Mouse (Mus musculus) Muller cell, postnatal 12 days (primary cell): Measurements from ENCODE around the gene Gm43738.
A peak's percentile ranks its signal among the peaks of the same experiment; 100 is the strongest.

Source experiments
- DNase-seq: peaks from one replicate; pipeline ENCODE4 v3.0.0-alpha.2; 2015; ENCODE audit errors: inconsistent ontology term

The Gm43738 gene

DNA sequence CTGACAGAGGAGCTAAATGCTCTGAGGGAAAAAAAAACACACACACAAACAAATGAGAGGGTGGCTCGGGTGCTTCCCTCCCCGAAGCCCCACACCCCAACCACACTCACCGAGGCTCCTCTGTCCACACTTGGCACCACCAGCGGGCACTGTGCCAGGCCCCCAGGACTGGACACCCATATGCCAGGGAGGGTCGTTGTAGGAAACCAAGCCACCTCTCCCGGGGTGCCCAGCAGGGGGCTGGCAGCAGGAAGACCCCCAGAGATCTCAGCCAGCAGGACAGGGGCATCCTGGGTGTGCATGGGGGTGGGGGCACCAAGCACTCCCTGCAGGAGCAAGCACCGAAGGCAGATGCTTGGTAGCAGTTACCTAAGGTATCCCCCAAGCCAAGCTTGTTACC lies at the start of gene Gm43738:
TSS of gene Gm43738 (minus strand) at position 289 of the 400 bp plus-strand sequence.
- no peak for DNase-seq

- no peak for DNase-seq
These were observed 47.7 kb upstream of the Gm43738 start for GRCm38 (mm10) chr3:89148567-89148966.

- no peak for DNase-seq
These were observed 47.0 kb upstream of the Gm43738 start for GRCm38 (mm10) chr3:89147979-89148311.

- DNase-seq, result no peak
These were observed 46.4 kb upstream of the Gm43738 start for GRCm38 (mm10) chr3:89147101-89147978.

DNA sequence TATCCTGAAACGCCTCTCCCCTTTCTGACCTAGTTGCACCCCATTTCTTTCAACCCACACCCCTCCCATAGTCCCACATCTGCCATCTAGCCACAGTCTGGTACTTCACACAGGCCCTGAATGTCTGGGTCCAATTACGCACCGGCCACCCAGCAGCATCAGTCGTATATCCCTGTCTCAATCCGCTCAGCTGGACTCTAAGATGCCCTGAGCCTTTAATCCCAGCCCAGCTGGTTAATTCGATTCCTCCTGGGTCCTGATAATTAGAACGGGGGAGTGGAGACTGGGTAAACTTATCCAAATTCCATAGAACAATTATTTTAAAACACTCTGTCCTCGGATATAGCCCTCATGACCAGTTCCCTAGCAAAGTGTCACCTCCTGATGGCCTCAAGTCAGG lies 44.7 kb upstream of the Gm43738 start:
- DNase-seq, result no peak

DNA sequence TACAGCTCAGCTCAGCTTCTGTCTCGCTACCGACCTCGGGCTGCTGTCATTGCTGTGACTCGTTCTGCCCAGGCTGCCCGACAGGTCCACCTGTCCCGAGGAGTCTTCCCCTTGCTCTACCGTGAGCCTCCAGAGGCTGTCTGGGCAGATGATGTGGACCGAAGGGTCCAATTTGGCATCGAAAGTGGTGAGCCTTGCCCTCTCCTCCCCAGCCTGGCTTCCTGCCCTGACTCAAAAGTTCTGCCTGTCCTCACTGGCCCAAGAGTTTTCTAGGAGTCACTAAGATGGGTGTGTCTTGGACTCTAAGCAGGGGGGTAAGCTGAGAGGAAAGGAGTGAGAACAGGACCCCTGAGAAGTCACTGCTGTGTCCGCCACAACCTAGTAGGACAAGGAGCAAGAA lies 43.9 kb upstream of the Gm43738 start:
- DNase-seq, result no peak

DNA sequence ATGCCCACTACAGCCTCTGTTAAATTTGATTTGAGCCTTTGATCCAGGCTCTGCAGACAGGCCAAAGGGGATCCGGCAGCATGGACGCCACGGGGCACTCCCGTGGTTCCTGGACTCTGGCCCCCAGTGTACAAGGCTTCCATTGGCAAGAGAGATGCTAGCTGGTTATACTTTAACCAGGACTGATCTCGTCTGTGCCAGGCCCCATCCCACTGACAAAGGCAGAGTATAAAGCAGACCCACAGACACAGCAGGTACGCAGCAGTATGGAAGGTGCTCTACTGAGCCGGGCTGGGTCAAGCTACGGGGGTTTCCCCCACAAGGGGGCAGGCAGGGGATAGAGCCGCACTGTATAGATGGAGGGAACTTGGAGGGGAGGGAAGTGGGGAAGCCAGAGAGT lies 35.5 kb upstream of the Gm43738 start:
- no peak for DNase-seq

DNA sequence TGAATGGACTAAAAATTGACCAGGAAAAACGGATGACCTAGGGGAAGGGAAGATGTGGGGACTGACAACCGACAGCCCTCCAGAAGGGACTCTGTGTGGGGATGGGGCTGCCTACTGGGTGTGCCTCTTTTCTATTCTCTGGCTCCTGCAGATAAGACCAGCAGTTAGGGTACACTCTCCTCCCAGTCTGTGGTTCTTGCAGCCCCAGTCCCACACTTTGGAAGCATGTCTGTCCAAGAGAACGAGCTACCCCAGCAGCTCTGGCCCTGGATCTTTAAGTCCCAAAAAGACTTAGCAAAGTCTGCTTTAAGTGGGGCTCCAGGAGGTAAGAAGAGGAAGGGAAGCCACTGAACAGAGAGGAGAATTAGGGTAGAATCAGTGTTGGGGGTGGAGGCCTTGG lies 35.1 kb upstream of the Gm43738 start, which contains the start of gene Pklr:
TSS of gene Pklr (plus strand) at position 185 of the 400 bp plus-strand sequence.
- DNase-seq, result no peak

DNA sequence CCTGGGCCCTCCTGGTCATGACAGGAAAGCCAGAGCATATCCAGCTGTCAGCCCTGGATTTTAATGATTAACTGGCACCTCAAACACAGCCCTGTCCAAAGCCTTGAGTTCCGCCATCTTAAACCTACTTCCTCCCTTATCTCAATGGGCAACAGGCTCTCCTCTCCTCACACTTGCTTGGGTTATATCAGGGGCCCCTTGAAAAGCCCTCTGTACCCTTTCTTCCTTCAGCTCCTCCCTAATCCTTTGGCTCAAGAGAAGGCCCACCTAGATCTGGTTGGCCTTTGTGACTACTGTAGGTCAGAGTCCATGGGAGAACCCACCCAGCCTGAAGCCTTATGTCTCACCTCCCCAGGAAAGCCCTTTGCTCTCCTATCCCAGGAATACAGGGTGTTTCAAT lies 32.9 kb upstream of the Gm43738 start:
- no peak for DNase-seq

DNA sequence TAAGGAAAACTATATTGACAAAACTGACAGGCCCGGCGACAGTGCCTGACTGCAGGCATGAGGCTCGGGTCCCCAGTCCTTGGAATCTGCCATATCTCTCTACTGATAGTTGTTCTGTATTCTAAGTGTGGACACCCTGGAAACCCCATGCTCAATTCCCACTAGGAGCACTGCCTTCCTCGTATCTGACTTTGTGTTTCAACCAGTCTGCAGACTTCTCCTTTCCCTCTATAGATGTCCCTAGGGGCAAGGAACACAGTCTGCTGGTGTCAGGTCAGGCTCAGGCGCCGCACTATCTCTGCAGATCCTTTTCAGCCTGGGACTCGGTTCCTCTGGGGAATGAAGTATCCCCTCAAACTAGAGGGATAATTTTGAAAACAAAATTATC lies 32.2 kb upstream of the Gm43738 start:
- DNase-seq, result no peak

GRCm38 (mm10) chr3:89132285-89133062 lies 31.6 kb upstream of the Gm43738 start:
- peak; percentile 11 for DNase-seq

GRCm38 (mm10) chr3:89131816-89132215 lies 30.9 kb upstream of the Gm43738 start:
- DNase-seq, result no peak

DNA sequence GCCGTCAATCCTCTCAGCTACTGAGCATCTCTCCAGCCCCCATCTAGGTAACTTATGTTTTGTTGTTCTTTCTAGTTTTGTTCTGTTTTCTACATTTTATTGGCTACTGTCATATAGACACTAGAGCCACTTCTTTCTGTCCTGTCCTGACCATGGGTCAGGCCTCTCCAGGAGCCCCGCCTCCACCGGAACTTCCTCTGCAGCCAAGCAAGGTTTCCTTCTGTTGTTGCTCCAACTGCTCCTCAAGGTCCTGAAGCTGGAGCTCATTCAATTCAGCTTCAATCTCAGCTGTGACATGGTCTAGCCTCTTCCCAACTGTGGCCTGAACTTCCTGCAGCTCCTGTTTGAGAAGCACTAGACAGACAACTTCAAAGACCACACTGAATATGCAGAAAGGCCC lies 29.0 kb upstream of the Gm43738 start:
- DNase-seq, result no peak

- no peak for DNase-seq
These were observed 25.1 kb upstream of the Gm43738 start for GRCm38 (mm10) chr3:89125981-89126380.

- no peak for DNase-seq
These were observed 23.3 kb upstream of the Gm43738 start for GRCm38 (mm10) chr3:89124241-89124640.

DNA sequence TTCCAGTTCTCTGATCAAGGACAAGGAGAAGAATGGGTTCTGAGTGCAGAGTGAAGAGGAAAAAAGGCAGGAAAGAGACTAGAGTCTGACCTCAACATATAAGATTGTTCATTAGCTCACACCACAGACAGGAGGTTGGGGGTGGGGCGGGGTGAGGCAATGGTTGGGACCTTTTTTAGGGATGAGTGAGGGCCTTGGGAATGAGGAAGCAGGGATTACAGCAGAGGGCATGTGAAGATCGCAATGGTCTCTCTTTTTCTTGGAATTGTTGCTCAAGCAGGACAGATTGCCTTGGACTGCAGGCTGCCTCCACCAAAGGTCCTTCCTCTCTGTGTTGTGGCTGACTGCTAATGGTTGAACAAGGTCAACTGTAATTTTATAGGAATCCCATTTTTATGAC lies 22.4 kb upstream of the Gm43738 start:
- peak; percentile 62 for DNase-seq

DNA sequence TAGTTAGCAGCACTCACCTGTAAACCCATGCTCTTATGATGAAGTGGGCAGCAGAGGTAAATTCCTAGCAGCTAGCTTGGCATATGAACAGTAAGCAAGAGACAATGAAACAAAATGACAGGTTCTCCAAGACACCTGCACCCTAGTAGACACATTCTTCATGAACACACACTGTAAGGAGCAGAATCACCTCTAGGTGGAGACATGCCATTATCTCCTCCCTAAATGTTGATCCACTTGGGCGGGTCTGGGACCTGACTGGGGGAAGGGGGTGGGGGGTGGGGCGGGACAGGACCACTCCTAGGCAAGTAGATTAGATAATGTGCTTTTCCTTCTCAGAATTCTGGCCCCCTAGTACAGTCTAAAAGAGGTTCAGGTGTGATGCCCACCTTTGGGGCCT lies 14.6 kb upstream of the Gm43738 start:
- DNase-seq, result no peak

- DNase-seq, result no peak
These were observed 12.2 kb upstream of the Gm43738 start for GRCm38 (mm10) chr3:89113058-89113457.

DNA sequence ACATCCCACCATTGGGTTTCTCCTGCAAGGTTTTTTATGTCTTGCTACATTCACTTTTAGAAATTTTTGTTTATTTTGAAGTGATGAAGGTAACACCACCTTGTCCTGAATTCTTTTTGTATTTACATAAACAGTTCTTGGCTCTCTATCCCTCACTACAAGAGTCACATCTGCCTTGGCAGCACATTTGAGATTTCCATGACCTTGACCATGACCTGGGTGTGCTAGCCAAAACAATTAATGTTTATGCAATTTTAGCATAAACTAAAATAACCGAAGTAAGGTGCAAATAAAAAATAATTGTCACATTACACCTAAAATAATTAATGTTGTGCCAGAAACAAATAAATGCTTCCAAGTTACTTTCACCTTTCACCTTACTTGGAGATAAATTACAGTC lies 7.2 kb upstream of the Gm43738 start:
- DNase-seq, result no peak

- no peak for DNase-seq
These were observed 6.6 kb upstream of the Gm43738 start for GRCm38 (mm10) chr3:89107545-89107944.

DNA sequence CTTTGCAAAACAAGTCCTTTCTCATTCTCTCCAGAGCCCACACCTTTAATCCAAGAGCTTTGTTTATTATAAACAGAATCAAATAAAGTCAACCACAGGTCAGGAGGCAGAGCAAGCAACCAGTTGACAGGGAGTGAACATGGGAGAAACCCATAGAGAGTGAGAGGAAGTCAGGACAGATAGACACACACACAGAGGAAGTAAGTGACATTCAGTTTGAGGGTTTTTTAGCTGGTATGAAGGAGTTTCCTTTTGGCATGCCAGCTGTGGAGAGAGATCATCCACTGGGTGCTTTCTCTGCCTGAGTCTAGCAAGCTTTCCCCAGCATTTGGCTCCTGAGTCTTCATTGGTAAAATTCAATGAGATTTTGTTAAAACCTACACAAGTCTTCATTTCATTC lies 6.0 kb upstream of the Gm43738 start:
- no peak for DNase-seq

- no peak for DNase-seq
These were observed 2.3 kb upstream of the Gm43738 start for GRCm38 (mm10) chr3:89103291-89103595.
